Mouse (Mus musculus) intestine, embryonic 16.5 days (tissue): ENCODE data around the gene Tm6sf1. TPM values are rescaled to one million over a fixed set of nuclear protein-coding genes. Genes with fewer than 3 reads are reported as not detected.
"Not testable (repeated sequence)": the region's sequence is repeated elsewhere in the genome, so short reads cannot be mapped to it uniquely, and the experiment has no call there.

Source experiments
- ATAC-seq: fragments of 200-750 bp; cut with Nextera tagmentation; 2 replicates; pipeline ENCODE4 v1.8.0; 2017; ENCODE audit warnings: moderate TSS enrichment, moderate library complexity
- H3K27ac ChIP-seq: fragments of 300-500 bp; sonication (generic); 2 replicates; pipeline ENCODE4 v1.5.1; 2014; ENCODE audit warnings: mild to moderate bottlenecking, low read length
- H3K27me3 ChIP-seq: fragments of 300-500 bp; sonication (generic); replicated peaks from 2 replicates; pipeline ENCODE4 v1.6.1; 2014; ENCODE audit warnings: low read length, control low read depth, mixed read lengths; ENCODE audit not compliant: control insufficient read depth, insufficient read depth
- H3K36me3 ChIP-seq: fragments of 300-500 bp; sonication (generic); 2 replicates; pipeline ENCODE4 v1.6.1; 2014; ENCODE audit warnings: low read length, control low read depth; ENCODE audit not compliant: control insufficient read depth, insufficient read depth
- H3K4me1 ChIP-seq: fragments of 300-500 bp; sonication (generic); 2 replicates; pipeline ENCODE4 v1.6.1; 2014; ENCODE audit warnings: low read length, control low read depth, mixed read lengths; ENCODE audit not compliant: control insufficient read depth, insufficient read depth
- H3K4me2 ChIP-seq: fragments of 300-500 bp; sonication (generic); 2 replicates; pipeline ENCODE4 v1.6.1; 2014; ENCODE audit warnings: low read depth, low read length, control low read depth
- H3K4me3 ChIP-seq: fragments of 300-500 bp; sonication (generic); 2 replicates; pipeline ENCODE4 v1.5.1; 2014; ENCODE audit warnings: mild to moderate bottlenecking, low read length
- H3K9ac ChIP-seq: fragments of 300-500 bp; sonication (generic); 2 replicates; pipeline ENCODE4 v1.6.1; 2014; ENCODE audit warnings: low read depth, low read length
- H3K9me3 ChIP-seq: fragments of 300-500 bp; sonication (generic); 2 replicates; pipeline ENCODE4 v1.6.1; 2016; ENCODE audit warnings: low read length, control low read depth; ENCODE audit not compliant: control insufficient read depth
- WGBS: fragments of 180-500 bp; shearing (Covaris S2); extraction: QIAGEN DNeasy Blood & Tissue Kit; methylation state at CpG from one replicate; pipeline ENCODE4 v1.1.7; 2014; 5-methylcytosine and 5-hydroxymethylcytosine counted together
- polyA plus RNA-seq: library from polyadenylated mRNA; unstranded; fragments of >200 nt; fragmentation: Nextera tagmentation; extraction: Ambion mirVana; gene quantifications from 2 replicates; pipeline ENCODE4 v1.2.1, GENCODE M21; 2015

The Tm6sf1 gene
- polyA plus RNA-seq, 1 experiment from 2014 or later, result 18.0 TPM

- not testable (repeated sequence) for H3K4me3 ChIP-seq, H3K27me3 ChIP-seq, ATAC-seq, H3K27ac ChIP-seq, H3K9me3 ChIP-seq, H3K4me1 ChIP-seq, H3K9ac ChIP-seq, H3K36me3 ChIP-seq, H3K4me2 ChIP-seq
- 85% methylated on average over 5 of the region's 5 CpGs for WGBS
These were observed 21.0 kb upstream of the Tm6sf1 start for GRCm38 (mm10) chr7:81837771-81838170.

GRCm38 (mm10) chr7:81839746-81840145, 19.1 kb upstream of the Tm6sf1 start:
- H3K36me3 ChIP-seq, result no peaks in the 10 kb centered on the region
- H3K4me2 ChIP-seq, result no peak overlapping the region
- H3K4me1 ChIP-seq, result no peaks in the 10 kb centered on the region
- no peaks in the 10 kb centered on the region for H3K9me3 ChIP-seq
- 59% methylated on average over 6 of the region's 6 CpGs for WGBS
- H3K4me3 ChIP-seq, result no peak overlapping the region
- no peaks in the 10 kb centered on the region for H3K27me3 ChIP-seq
- H3K27ac ChIP-seq, result no peak overlapping the region
- ATAC-seq, result no peak
- no peak overlapping the region for H3K9ac ChIP-seq

- ATAC-seq, result no peak
These were observed 18.1 kb upstream of the Tm6sf1 start for GRCm38 (mm10) chr7:81840661-81841181.

GRCm38 (mm10) chr7:81841439-81841838, 17.4 kb upstream of the Tm6sf1 start:
- 81% methylated on average over 6 of the region's 6 CpGs for WGBS
- Histone ChIP-seq H3K27ac (no peak overlapping the region), H3K9ac (no peak overlapping the region), H3K4me1 (no peaks in the 10 kb centered on the region), H3K27me3 (no peaks in the 10 kb centered on the region), H3K36me3 (no peaks in the 10 kb centered on the region), H3K4me2 (no peak overlapping the region), H3K4me3 (no peak overlapping the region), H3K9me3 (no peaks in the 10 kb centered on the region)
- no peak for ATAC-seq

More at GRCm38 (mm10) chr7:81840661-81841181, 18.1 kb upstream of the Tm6sf1 start:
- Histone ChIP-seq H3K27ac (no peak overlapping the region), H3K27me3 (no peaks in the 10 kb centered on the region), H3K4me1 (no peaks in the 10 kb centered on the region), H3K9me3 (no peaks in the 10 kb centered on the region), H3K9ac (no peak overlapping the region), H3K36me3 (no peaks in the 10 kb centered on the region), H3K4me3 (no peak overlapping the region), H3K4me2 (no peak overlapping the region)
- 67% methylated on average over 7 of the region's 7 CpGs for WGBS

GRCm38 (mm10) chr7:81842141-81842540, 16.7 kb upstream of the Tm6sf1 start:
- no peak overlapping the region for H3K4me3 ChIP-seq
- no peaks in the 10 kb centered on the region for H3K9me3 ChIP-seq
- no peak overlapping the region for H3K4me2 ChIP-seq
- 87% methylated on average over 7 of the region's 7 CpGs for WGBS
- H3K27ac ChIP-seq, result no peak overlapping the region
- H3K36me3 ChIP-seq, result no peaks in the 10 kb centered on the region
- H3K27me3 ChIP-seq, result no peaks in the 10 kb centered on the region
- no peak overlapping the region for H3K9ac ChIP-seq
- no peaks in the 10 kb centered on the region for H3K4me1 ChIP-seq
- ATAC-seq, result no peak

GRCm38 (mm10) chr7:81842998-81843397, 15.8 kb upstream of the Tm6sf1 start:
- H3K9me3 ChIP-seq, result no peaks in the 10 kb centered on the region
- H3K4me2 ChIP-seq, result no peak overlapping the region
- 58% methylated on average over 1 of the region's 1 CpGs for WGBS
- H3K27ac ChIP-seq, result no peak overlapping the region
- no peaks in the 10 kb centered on the region for H3K4me1 ChIP-seq
- H3K4me3 ChIP-seq, result no peak overlapping the region
- no peak for ATAC-seq
- H3K36me3 ChIP-seq, result no peaks in the 10 kb centered on the region
- H3K27me3 ChIP-seq, result no peaks in the 10 kb centered on the region
- H3K9ac ChIP-seq, result no peak overlapping the region

- H3K4me3 ChIP-seq, result no peak overlapping the region
- no peak overlapping the region for H3K4me2 ChIP-seq
- 88% methylated on average over 8 of the region's 8 CpGs for WGBS
- H3K27me3 ChIP-seq, result no peaks in the 10 kb centered on the region
- no peak for ATAC-seq
- no peaks in the 10 kb centered on the region for H3K4me1 ChIP-seq
- no peaks in the 10 kb centered on the region for H3K36me3 ChIP-seq
- no peak overlapping the region for H3K9ac ChIP-seq
- no peak overlapping the region for H3K27ac ChIP-seq
- no peaks in the 10 kb centered on the region for H3K9me3 ChIP-seq
These were observed 14.9 kb upstream of the Tm6sf1 start for GRCm38 (mm10) chr7:81843903-81844302.

- WGBS, result 74% methylated on average over 11 of the region's 11 CpGs
- no peak for ATAC-seq
These were observed 14.0 kb upstream of the Tm6sf1 start for GRCm38 (mm10) chr7:81844801-81845200.

GRCm38 (mm10) chr7:81845313-81845712, 13.5 kb upstream of the Tm6sf1 start:
- Histone ChIP-seq H3K27me3 (no peaks in the 10 kb centered on the region), H3K4me2 (no peak overlapping the region), H3K4me3 (no peak overlapping the region), H3K36me3 (no peaks in the 10 kb centered on the region), H3K9ac (no peak overlapping the region), H3K4me1 (no peaks in the 10 kb centered on the region), H3K9me3 (no peaks in the 10 kb centered on the region), H3K27ac (no peak overlapping the region)
- 66% methylated on average over 3 of the region's 3 CpGs for WGBS
- no peak for ATAC-seq

More at GRCm38 (mm10) chr7:81844801-81845200, 14.0 kb upstream of the Tm6sf1 start:
- Histone ChIP-seq H3K9me3 (no peaks in the 10 kb centered on the region), H3K27ac (no peak overlapping the region), H3K4me2 (no peak overlapping the region), H3K27me3 (no peaks in the 10 kb centered on the region), H3K9ac (no peak overlapping the region), H3K4me3 (no peak overlapping the region), H3K4me1 (no peaks in the 10 kb centered on the region), H3K36me3 (no peaks in the 10 kb centered on the region)

GRCm38 (mm10) chr7:81846008-81846407, 12.8 kb upstream of the Tm6sf1 start:
- Histone ChIP-seq H3K4me1 (no peaks in the 10 kb centered on the region), H3K27ac (no peak overlapping the region), H3K27me3 (no peaks in the 10 kb centered on the region), H3K36me3 (no peaks in the 10 kb centered on the region), H3K4me2 (no peak overlapping the region), H3K9ac (no peak overlapping the region), H3K9me3 (no peaks in the 10 kb centered on the region), H3K4me3 (no peak overlapping the region)
- 54% methylated on average over 8 of the region's 8 CpGs for WGBS
- no peak for ATAC-seq
